Mouse (Mus musculus): ENCODE measurements around the gene Donson. TPM values are rescaled to one million over a fixed set of nuclear protein-coding genes. Genes with fewer than 3 reads are reported as not detected.

Gene Donson
- polyA plus RNA-seq, 1 experiment from 2014 or later: 26.2 TPM

DNA sequence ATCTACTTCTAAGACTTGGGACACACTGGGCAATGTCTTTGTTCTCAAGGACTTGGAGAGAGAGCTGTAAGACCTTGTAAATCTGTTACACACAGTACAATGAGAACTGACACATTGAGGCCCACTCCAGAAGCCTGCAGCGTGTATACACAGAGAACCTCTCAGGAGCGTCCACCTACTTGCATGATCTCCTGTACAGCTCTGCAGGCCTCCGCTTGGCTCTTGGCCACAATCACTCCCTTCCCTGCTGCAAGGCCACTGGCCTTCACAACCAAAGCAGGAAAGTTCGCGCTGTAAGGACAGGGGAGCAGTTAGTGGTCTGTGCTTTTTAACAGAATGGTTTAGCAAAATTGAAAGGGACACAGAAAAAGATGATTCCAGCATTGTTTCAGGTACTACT is 49.4 kb downstream of the Donson start:
- H3K27ac ChIP-seq: no peak overlapping the region
- H3K9ac ChIP-seq: no peak overlapping the region
- H3K4me1 ChIP-seq: no peaks in the 10 kb centered on the region
- no peaks in the 10 kb centered on the region for H3K9me3 ChIP-seq
- no peak overlapping the region for H3K4me3 ChIP-seq
- peaks cover 74% of the 10 kb centered on the region for H3K36me3 ChIP-seq
- no peak for ATAC-seq (ENCODE audit: borderline replicate concordance, extremely low read depth, low FRiP score, low TSS enrichment)
- 93% methylated on average over 5 of the region's 5 CpGs for WGBS
- no peaks in the 10 kb centered on the region for H3K27me3 ChIP-seq
- H3K4me2 ChIP-seq: no peak overlapping the region

DNA sequence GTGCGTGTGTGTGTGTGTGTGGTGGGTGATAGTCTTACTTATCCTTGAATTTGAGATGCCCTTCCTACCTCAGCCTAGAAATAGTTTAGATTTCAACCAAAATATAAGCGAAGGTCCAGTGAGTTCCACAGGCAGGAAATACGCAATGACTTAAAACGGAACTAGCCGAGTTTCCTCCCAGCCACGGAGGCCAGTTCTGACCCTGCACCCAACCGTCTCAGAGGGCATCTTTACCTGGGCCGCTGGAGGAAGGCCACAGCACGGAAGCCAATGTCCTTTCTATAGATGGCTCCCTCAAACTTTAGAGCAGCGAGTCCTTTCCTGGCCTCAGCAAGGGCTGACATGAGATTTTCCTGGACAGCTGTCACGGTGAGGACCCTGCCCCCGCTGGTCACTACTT is 54.9 kb downstream of the Donson start:
- Histone ChIP-seq H3K4me3 (no peak overlapping the region), H3K9ac (no peak overlapping the region), H3K4me1 (0 out of 2 replicates have a peak, but pooled peaks cover 3% of the 10 kb centered on the region), H3K27ac (no peak overlapping the region), H3K9me3 (no peaks in the 10 kb centered on the region), H3K27me3 (no peaks in the 10 kb centered on the region), H3K4me2 (no peak overlapping the region), H3K36me3 (peaks cover 71% of the 10 kb centered on the region)
- ATAC-seq (ENCODE audit: borderline replicate concordance, extremely low read depth, low FRiP score, low TSS enrichment): no peak
- WGBS: 77% methylated on average over 12 of the region's 12 CpGs

DNA sequence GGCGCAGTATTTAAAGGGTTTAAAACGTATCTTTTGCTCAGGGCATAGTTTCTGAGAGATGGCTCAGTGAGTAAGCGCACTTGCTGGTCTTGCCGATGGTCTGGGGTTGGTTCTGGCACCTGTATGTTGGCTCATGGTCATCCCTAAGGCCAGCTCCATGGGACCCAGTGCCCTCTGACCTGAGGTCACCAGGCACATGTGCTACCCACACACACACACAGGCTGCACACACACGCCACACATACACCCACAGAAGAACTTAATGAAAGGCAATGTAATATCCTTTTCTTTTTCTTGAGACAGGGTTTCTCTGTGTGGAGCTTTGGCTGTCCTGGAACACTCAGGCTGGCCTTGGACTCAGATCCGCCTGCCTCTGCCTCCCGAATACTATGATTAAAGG is 55.6 kb downstream of the Donson start:
- Histone ChIP-seq H3K27ac (no peak overlapping the region), H3K36me3 (peaks cover 72% of the 10 kb centered on the region), H3K4me3 (no peak overlapping the region), H3K9me3 (no peaks in the 10 kb centered on the region), H3K4me2 (no peak overlapping the region), H3K4me1 (0 out of 2 replicates have a peak, but pooled peaks cover 3% of the 10 kb centered on the region), H3K27me3 (no peaks in the 10 kb centered on the region), H3K9ac (no peak overlapping the region)
- WGBS: 82% methylated on average over 7 of the region's 7 CpGs
- ATAC-seq (ENCODE audit: borderline replicate concordance, extremely low read depth, low FRiP score, low TSS enrichment): no peak

DNA sequence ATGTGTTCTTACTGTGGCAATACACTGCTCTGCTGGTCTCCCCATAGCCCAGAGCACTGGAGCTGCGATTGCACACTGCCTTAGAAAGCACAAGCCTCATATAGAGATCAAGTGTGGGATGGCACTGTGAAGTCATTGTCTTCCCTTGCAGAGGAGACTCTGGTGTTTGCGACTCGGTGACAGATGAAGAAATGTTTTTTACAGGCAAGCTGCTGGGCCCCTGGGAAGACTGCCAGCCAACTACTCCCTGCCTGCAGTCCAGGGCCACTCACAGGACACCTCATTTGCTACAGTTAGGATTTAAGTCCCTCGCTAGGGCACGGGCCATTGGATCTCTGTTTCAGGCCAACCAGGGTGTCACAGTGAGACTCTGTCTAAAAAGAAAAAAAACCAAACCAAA is 56.1 kb downstream of the Donson start:
- Histone ChIP-seq H3K27me3 (no peaks in the 10 kb centered on the region), H3K9ac (no peak overlapping the region), H3K9me3 (no peaks in the 10 kb centered on the region), H3K4me3 (no peak overlapping the region), H3K27ac (no peak overlapping the region), H3K36me3 (peaks cover 72% of the 10 kb centered on the region), H3K4me1 (0 out of 2 replicates have a peak, but pooled peaks cover 3% of the 10 kb centered on the region), H3K4me2 (no peak overlapping the region)
- ATAC-seq (ENCODE audit: borderline replicate concordance, extremely low read depth, low FRiP score, low TSS enrichment): peak; percentile 52; the same call in 1 of the 2 replicates
- 59% methylated on average over 5 of the region's 5 CpGs for WGBS

DNA sequence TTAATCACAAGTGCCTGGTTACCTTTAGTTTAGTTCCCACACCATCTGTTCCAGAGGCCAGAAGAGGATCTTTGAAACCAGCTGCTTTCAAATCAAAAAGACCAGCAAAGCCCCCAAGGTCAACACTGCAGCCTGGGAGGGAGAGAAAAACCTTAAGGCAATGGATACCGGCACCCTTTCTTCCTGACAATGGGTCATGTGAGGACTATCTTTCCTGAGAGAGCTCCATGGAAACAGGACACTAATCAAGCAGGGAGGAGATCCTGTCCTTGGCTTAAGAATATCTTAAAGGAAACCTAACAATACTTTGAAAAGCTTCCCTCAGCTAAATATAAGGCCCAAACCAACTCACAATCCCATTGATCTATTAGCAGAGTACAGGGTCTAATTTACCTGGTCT is 58.0 kb downstream of the Donson start:
- H3K36me3 ChIP-seq: peaks cover 66% of the 10 kb centered on the region
- WGBS: 81% methylated on average over 1 of the region's 1 CpGs
- ATAC-seq (ENCODE audit: borderline replicate concordance, extremely low read depth, low FRiP score, low TSS enrichment): no peak
- H3K4me1 ChIP-seq: 0 out of 2 replicates have a peak, but pooled peaks cover 3% of the 10 kb centered on the region
- no peak overlapping the region for H3K27ac ChIP-seq
- no peaks in the 10 kb centered on the region for H3K27me3 ChIP-seq
- H3K4me3 ChIP-seq: no peak overlapping the region
- no peak overlapping the region for H3K4me2 ChIP-seq
- no peaks in the 10 kb centered on the region for H3K9me3 ChIP-seq
- no peak overlapping the region for H3K9ac ChIP-seq

DNA sequence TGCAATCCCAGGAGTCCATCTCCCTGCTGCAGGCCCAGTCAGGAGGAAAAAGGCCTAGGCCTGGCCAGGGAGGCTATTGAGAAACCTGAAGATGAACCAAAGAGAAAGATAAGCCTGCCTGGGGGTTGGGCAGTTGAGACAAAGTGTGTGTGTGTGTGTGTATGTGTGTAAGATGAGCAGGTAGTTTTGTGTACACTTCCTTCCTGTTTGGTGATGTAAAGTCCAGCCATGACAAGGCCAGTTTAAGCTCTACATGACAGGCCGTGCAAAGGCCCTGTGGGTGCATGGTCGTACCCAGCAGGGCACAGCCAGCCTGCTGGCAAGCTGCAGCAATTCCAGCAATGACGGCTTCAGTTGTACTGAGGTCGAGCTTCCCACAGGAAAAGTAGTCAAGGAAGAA is 58.8 kb downstream of the Donson start:
- Histone ChIP-seq H3K9ac (no peak overlapping the region), H3K4me3 (no peak overlapping the region), H3K4me2 (no peak overlapping the region), H3K4me1 (0 out of 2 replicates have a peak, but pooled peaks cover 3% of the 10 kb centered on the region), H3K27me3 (no peaks in the 10 kb centered on the region), H3K36me3 (peaks cover 66% of the 10 kb centered on the region), H3K9me3 (no peaks in the 10 kb centered on the region), H3K27ac (no peak overlapping the region)
- 91% methylated on average over 4 of the region's 4 CpGs for WGBS
- ATAC-seq (ENCODE audit: borderline replicate concordance, extremely low read depth, low FRiP score, low TSS enrichment): no peak

DNA sequence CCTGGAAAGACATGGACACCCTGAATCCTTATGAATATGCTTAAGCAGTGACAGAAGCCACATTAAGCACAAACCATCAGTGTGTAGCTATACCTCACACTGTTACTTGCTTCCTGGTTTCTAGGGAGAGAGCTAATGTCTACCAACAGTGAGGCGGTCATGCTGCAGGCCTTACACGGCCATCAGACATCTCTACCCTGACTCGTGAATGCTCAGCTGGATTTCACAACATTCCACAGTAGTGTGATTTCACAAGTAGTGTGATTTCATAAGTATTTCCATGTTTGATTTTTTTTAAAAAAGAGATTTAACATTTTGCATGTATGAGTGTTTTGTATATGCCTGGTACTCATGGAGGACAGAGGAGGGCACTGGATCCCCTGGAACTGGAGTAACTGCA is 59.9 kb downstream of the Donson start:
- no peak overlapping the region for H3K4me2 ChIP-seq
- H3K27ac ChIP-seq: no peak overlapping the region
- H3K9ac ChIP-seq: no peak overlapping the region
- ATAC-seq (ENCODE audit: borderline replicate concordance, extremely low read depth, low FRiP score, low TSS enrichment): no peak
- H3K36me3 ChIP-seq: peaks cover 70% of the 10 kb centered on the region
- H3K4me1 ChIP-seq: 0 out of 2 replicates have a peak, but pooled peaks cover 3% of the 10 kb centered on the region
- H3K27me3 ChIP-seq: no peaks in the 10 kb centered on the region
- H3K9me3 ChIP-seq: no peaks in the 10 kb centered on the region
- H3K4me3 ChIP-seq: no peak overlapping the region
- WGBS: 83% methylated on average over 3 of the region's 3 CpGs

DNA sequence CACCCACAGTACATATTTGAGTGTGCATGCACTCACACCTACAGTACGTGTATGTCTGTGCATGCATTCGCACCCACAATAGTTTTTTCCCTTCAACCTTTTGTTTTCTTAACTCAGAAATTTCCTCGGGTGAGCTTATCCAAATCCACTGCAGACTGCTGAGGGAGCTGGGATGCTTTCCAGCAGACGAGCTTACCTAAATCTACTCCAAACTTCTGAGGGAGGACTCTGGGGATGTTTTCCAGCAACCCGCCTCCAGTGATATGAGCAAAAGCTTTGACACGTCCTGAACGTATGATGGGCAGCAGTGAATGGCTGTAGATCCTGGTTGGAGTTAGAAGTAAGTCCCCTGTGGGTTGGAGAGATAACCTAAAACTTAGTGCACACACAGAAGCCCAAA is 60.7 kb downstream of the Donson start:
- H3K4me3 ChIP-seq: no peak overlapping the region
- no peak overlapping the region for H3K9ac ChIP-seq
- H3K4me2 ChIP-seq: no peak overlapping the region
- ATAC-seq (ENCODE audit: borderline replicate concordance, extremely low read depth, low FRiP score, low TSS enrichment): no peak
- H3K27me3 ChIP-seq: no peaks in the 10 kb centered on the region
- 85% methylated on average over 7 of the region's 7 CpGs for WGBS
- 0 out of 2 replicates have a peak, but pooled peaks cover under 1% of the 10 kb centered on the region for H3K4me1 ChIP-seq
- H3K27ac ChIP-seq: no peak overlapping the region
- H3K36me3 ChIP-seq: peaks cover 76% of the 10 kb centered on the region
- no peaks in the 10 kb centered on the region for H3K9me3 ChIP-seq

Other genes with a start within 250 kb of the Donson start
- gene Ifnar1, start 203.5 kb downstream of the Donson start, polyA plus RNA-seq (2015; fragmentation: Nextera tagmentation; extraction: Ambion mirVana): 61.5 and 68.0 TPM in 2 replicates
- 47.9 and 50.2 TPM in 2 replicates for gene Ifngr2, start 141.7 kb downstream of the Donson start, polyA plus RNA-seq (2015; fragmentation: Nextera tagmentation; extraction: Ambion mirVana)
- 40.4 and 45.3 TPM in 2 replicates for gene Tmem50b, start 91.0 kb downstream of the Donson start, polyA plus RNA-seq (2015; fragmentation: Nextera tagmentation; extraction: Ambion mirVana)
- 2.0 and 3.3 TPM in 2 replicates for gene Dnajc28, start 69.7 kb downstream of the Donson start, polyA plus RNA-seq (2015; fragmentation: Nextera tagmentation; extraction: Ambion mirVana)
- 111 and 118 TPM in 2 replicates for gene Gart, start 41.8 kb downstream of the Donson start, polyA plus RNA-seq (2015; fragmentation: Nextera tagmentation; extraction: Ambion mirVana)
- 108 and 110 TPM in 2 replicates for gene Son, start 41.3 kb downstream of the Donson start, polyA plus RNA-seq (2015; fragmentation: Nextera tagmentation; extraction: Ambion mirVana)
- 71.4 and 74.6 TPM in 2 replicates for gene Cryzl1, start 40.2 kb upstream of the Donson start, polyA plus RNA-seq (2015; fragmentation: Nextera tagmentation; extraction: Ambion mirVana)
- gene Itsn1, start 40.5 kb upstream of the Donson start, polyA plus RNA-seq (2015; fragmentation: Nextera tagmentation; extraction: Ambion mirVana): 19.5 and 20.3 TPM in 2 replicates

All from lung, embryonic 15.5 days (tissue).